Mouse (Mus musculus): ENCODE results near the gene Slc22a1.

DNA sequence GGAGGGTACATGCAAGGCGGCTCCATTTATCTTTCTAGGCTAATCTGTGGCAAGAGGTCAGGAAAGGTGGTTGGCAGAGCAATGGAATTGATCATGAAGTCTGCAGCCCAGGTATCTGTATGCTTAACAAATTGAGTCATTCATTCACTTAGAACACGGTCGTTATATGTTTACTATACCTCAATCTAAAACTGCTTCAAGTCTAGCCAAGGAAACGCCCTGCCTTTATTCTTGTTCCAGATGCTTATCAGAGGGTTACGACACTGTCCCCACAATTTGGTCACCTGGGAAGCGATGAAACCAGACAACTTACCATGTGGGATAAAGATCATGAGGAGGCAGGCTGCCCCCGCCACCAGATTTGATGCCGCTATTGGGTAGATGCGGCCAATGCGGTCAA is 16.4 kb downstream of the Slc22a1 start:
- TF ChIP-seq MAFK (IDR thresholded peaks at IDR 0.05; ENCODE audit: insufficient read depth, low read depth, low read length) (no peak), ZC3H11A (IDR thresholded peaks at IDR 0.05; ENCODE audit: borderline replicate concordance, low read depth, low read length) (no peak)
